Mouse (Mus musculus) MEL (cell line): ENCODE measurements at regions not wholly inside any gene's neighbourhood (a gene's known extent, or its start where the extent isn't known, plus 50 kb on each side); places are given as distances from the start of the nearest gene placed in this dataset.

Experiments used
- BHLHE40 ChIP-seq: IDR thresholded peaks from 2 replicates; pipeline ENCODE4 v1.6.1; 2012; ENCODE audit warnings: low read depth, mild to moderate bottlenecking, inconsistent platforms, low read length, improper control_type of control experiment, borderline replicate concordance
- CTCF ChIP-seq, 3 experiments: IDR thresholded peaks in 2 of 3; conservative IDR thresholded peaks in 1 of 3; 2 replicates each; pipeline ENCODE4 v1.5.1; 2011 to 2012; ENCODE audit warnings: low read length in 3 of 3, low read depth in 2 of 3, mild to moderate bottlenecking in 2 of 3, improper control_type of control experiment in 1 of 3, inconsistent platforms in 1 of 3, mixed read lengths in 1 of 3, moderate library complexity in 1 of 3; ENCODE audit not compliant: control insufficient read depth in 1 of 3, insufficient read depth in 1 of 3, poor library complexity in 1 of 3, severe bottlenecking in 1 of 3
- E2F4 ChIP-seq: IDR thresholded peaks from 2 replicates; pipeline ENCODE4 v1.6.1; 2011; ENCODE audit warnings: low read depth, low read length, improper control_type of control experiment, borderline replicate concordance
- EP300 ChIP-seq, 2 experiments: IDR thresholded peaks; 2 replicates each; pipeline ENCODE4 v1.6.1; 2011; ENCODE audit warnings: improper control_type of control experiment in 2 of 2, low read length in 2 of 2, low read depth in 1 of 2, mild to moderate bottlenecking in 1 of 2
- HCFC1 ChIP-seq: IDR thresholded peaks from 2 replicates; pipeline ENCODE4 v1.6.1; 2012; ENCODE audit warnings: low read depth, mild to moderate bottlenecking, inconsistent platforms, low read length, improper control_type of control experiment, moderate library complexity
- KAT2A ChIP-seq: conservative IDR thresholded peaks from 2 replicates; pipeline ENCODE4 v1.6.1; 2012; ENCODE audit warnings: low read depth, low read length, improper control_type of control experiment, inconsistent platforms
- MAFK ChIP-seq: IDR thresholded peaks from 2 replicates; pipeline ENCODE4 v1.6.1; 2011; ENCODE audit warnings: low read depth, mild to moderate bottlenecking, low read length, improper control_type of control experiment, borderline replicate concordance
- MAX ChIP-seq: IDR thresholded peaks from 2 replicates; pipeline ENCODE4 v1.6.1; 2011; ENCODE audit warnings: low read length, improper control_type of control experiment
- MYC ChIP-seq: IDR thresholded peaks from 2 replicates; pipeline ENCODE4 v1.6.1; 2011; ENCODE audit warnings: low read depth, mild to moderate bottlenecking, low read length, improper control_type of control experiment, moderate library complexity
- NELFE ChIP-seq: IDR thresholded peaks from 2 replicates; pipeline ENCODE4 v1.6.1; 2011; ENCODE audit warnings: low read depth, low read length, improper control_type of control experiment
- POLR2A ChIP-seq, 2 experiments: IDR thresholded peaks; 2 replicates each; pipeline ENCODE4 v1.6.1; 2011 to 2012; ENCODE audit warnings: low read length in 2 of 2, mild to moderate bottlenecking in 2 of 2, control low read depth in 1 of 2, improper control_type of control experiment in 1 of 2, low read depth in 1 of 2, moderate library complexity in 1 of 2; ENCODE audit not compliant: control insufficient read depth in 1 of 2, insufficient read depth in 1 of 2, poor library complexity in 1 of 2
- POLR2AphosphoS2 ChIP-seq: IDR thresholded peaks from 2 replicates; pipeline ENCODE4 v1.6.1; 2011; ENCODE audit warnings: low read length, improper control_type of control experiment
- RAD21 ChIP-seq: IDR thresholded peaks from 2 replicates; pipeline ENCODE4 v1.6.1; 2011; ENCODE audit warnings: mild to moderate bottlenecking, low read depth, low read length, improper control_type of control experiment
- SIN3A ChIP-seq: IDR thresholded peaks from 2 replicates; pipeline ENCODE4 v1.6.1; 2012; ENCODE audit warnings: low read length, improper control_type of control experiment, inconsistent platforms

GRCm38 (mm10) chr2:61384467-61384866 lies 193.9 kb upstream of the Tank start:
- no peak for TF ChIP-seq MAFK
- no peak for TF ChIP-seq CTCF (IDR thresholded peaks at IDR 0.05 in 2 of 3, conservative IDR thresholded peaks at IDR 0.05 in 1 of 3; ENCODE audit: control insufficient read depth in 1 of 3, insufficient read depth in 1 of 3, low read depth in 2 of 3, low read length in 3 of 3, poor library complexity in 1 of 3, severe bottlenecking in 1 of 3)
- TF ChIP-seq POLR2A (IDR thresholded peaks at IDR 0.05; ENCODE audit: control insufficient read depth in 1 of 2, insufficient read depth in 1 of 2, low read depth in 1 of 2, low read length in 2 of 2, poor library complexity in 1 of 2): no peak
- no peak for TF ChIP-seq BHLHE40
- no peak for TF ChIP-seq MYC
- TF ChIP-seq HCFC1: no peak
- no peak for TF ChIP-seq EP300 (IDR thresholded peaks at IDR 0.05; ENCODE audit: low read depth in 1 of 2, low read length in 2 of 2)
- TF ChIP-seq E2F4: no peak
- TF ChIP-seq POLR2AphosphoS2: no peak
- no peak for TF ChIP-seq NELFE
- TF ChIP-seq MAX: no peak
- no peak for TF ChIP-seq KAT2A
- TF ChIP-seq SIN3A: no peak
- no peak for TF ChIP-seq RAD21
